Mouse (Mus musculus) limb, embryonic 11.5 days (tissue): ENCODE results near the gene Tec. TPM values are rescaled to one million over a fixed set of nuclear protein-coding genes. Genes with fewer than 3 reads are reported as not detected.

ENCODE experiments used
- ATAC-seq: fragments of 200-750 bp; cut with Nextera tagmentation; 2 replicates; pipeline ENCODE4 v1.8.0; 2017; ENCODE audit warnings: low read depth; ENCODE audit not compliant: insufficient number of reproducible peaks, low FRiP score, low TSS enrichment
- DNase-seq: peaks from one replicate; pipeline ENCODE4 v3.0.0-alpha.2; 2015; ENCODE audit warnings: low spot score
- H3K27ac ChIP-seq: fragments of 300-500 bp; sonication (generic); replicated peaks from 2 replicates; pipeline ENCODE4 v1.5.1; 2014; ENCODE audit warnings: low read depth, mild to moderate bottlenecking, low read length
- H3K27me3 ChIP-seq: fragments of 300-500 bp; sonication (generic); 2 replicates; pipeline ENCODE4 v1.6.1; 2014; ENCODE audit warnings: mild to moderate bottlenecking, low read length, mixed read lengths; ENCODE audit not compliant: control insufficient read depth, insufficient read depth
- H3K36me3 ChIP-seq: fragments of 300-500 bp; sonication (generic); 2 replicates; pipeline ENCODE4 v1.6.1; 2014; ENCODE audit warnings: mild to moderate bottlenecking, low read length, moderate library complexity, mixed read lengths; ENCODE audit not compliant: control insufficient read depth, insufficient read depth
- H3K4me1 ChIP-seq: fragments of 300-500 bp; sonication (generic); 2 replicates; pipeline ENCODE4 v1.6.1; 2014; ENCODE audit warnings: low read length, mixed read lengths; ENCODE audit not compliant: control insufficient read depth, insufficient read depth
- H3K4me2 ChIP-seq: fragments of 300-500 bp; sonication (generic); 2 replicates; pipeline ENCODE4 v1.6.1; 2014; ENCODE audit warnings: low read depth, mild to moderate bottlenecking, moderate library complexity; ENCODE audit not compliant: severe bottlenecking
- H3K4me3 ChIP-seq: fragments of 300-500 bp; sonication (generic); 2 replicates; pipeline ENCODE4 v1.5.1; 2014; ENCODE audit warnings: low read depth, low read length
- H3K9ac ChIP-seq: fragments of 300-500 bp; sonication (generic); 2 replicates; pipeline ENCODE4 v1.6.1; 2014; ENCODE audit warnings: mild to moderate bottlenecking, low read length
- H3K9me3 ChIP-seq: fragments of 300-500 bp; sonication (generic); 2 replicates; pipeline ENCODE4 v1.6.1; 2016; ENCODE audit warnings: low read length; ENCODE audit not compliant: control insufficient read depth
- WGBS: fragments of 180-500 bp; shearing (Covaris S2); extraction: QIAGEN DNeasy Blood & Tissue Kit; methylation state at CpG from one replicate; pipeline ENCODE4 v1.1.7; 2014; 5-methylcytosine and 5-hydroxymethylcytosine counted together
- polyA plus RNA-seq: library from polyadenylated mRNA; unstranded; fragments of >200 nt; fragmentation: Nextera tagmentation; extraction: Ambion mirVana; gene quantifications from 2 replicates; pipeline ENCODE4 v1.2.1, GENCODE M21; 2014

Tec gene
- polyA plus RNA-seq, 1 experiment from 2014 or later = 2.3 TPM

DNA sequence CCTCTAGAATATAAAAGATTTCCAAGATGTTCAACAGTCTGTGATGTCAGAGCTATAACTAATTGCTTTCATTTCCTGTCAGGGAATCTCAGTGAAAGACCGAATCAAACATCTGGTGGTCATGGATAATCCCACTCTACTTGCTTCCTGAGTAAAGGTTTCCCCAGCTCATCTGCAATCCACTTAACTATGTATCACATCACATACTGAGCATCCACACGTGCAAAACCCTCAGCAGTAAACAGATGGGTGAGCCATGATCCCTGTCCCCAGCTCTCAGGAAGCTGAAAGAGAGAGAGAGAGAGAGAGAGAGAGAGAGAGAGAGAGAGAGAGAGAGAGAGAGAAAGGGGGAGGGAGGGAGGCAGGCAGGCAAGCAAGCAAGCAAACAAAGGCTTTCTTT is 51.8 kb downstream of the Tec start:
- H3K27ac ChIP-seq = no peak overlapping the region
- H3K4me3 ChIP-seq = no peak overlapping the region
- no peaks in the 10 kb centered on the region for H3K27me3 ChIP-seq
- no peak overlapping the region for H3K4me2 ChIP-seq
- peaks cover 2% of the 10 kb centered on the region; the same call in 1 of the 2 replicates for H3K4me1 ChIP-seq
- DNase-seq = no peak
- ATAC-seq = no peak
- no peaks in the 10 kb centered on the region for H3K36me3 ChIP-seq
- 35% methylated on average over 2 of the region's 2 CpGs for WGBS
- H3K9ac ChIP-seq = no peak overlapping the region
- H3K9me3 ChIP-seq = no peaks in the 10 kb centered on the region

DNA sequence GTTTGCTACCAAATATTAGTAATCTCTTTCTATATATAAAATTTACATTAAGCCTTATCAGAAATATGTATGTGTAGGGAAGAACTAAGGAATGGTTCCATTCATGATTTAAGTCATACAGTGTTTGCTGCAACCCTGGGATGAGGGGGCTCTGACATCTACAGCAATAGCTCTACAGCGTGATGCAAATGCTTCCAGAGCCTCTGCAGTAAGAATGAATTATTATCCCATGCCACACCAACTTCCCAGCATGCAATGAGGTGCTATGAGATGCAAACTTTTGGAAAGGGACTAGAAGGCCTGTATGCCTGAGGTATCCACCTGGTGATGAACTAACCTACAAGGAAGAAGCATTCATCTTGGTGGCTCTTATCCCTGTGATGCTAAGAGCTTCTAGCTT is 52.2 kb downstream of the Tec start:
- Histone ChIP-seq H3K27me3 (no peaks in the 10 kb centered on the region), H3K4me1 (peaks cover 4% of the 10 kb centered on the region; the same call in 1 of the 2 replicates), H3K27ac (no peak overlapping the region), H3K9me3 (no peaks in the 10 kb centered on the region), H3K36me3 (no peaks in the 10 kb centered on the region), H3K4me2 (no peak overlapping the region), H3K4me3 (no peak overlapping the region), H3K9ac (no peak overlapping the region)
- ATAC-seq (no peak), DNase-seq (no peak)
- 69% methylated on average over 1 of the region's 1 CpGs for WGBS

DNA sequence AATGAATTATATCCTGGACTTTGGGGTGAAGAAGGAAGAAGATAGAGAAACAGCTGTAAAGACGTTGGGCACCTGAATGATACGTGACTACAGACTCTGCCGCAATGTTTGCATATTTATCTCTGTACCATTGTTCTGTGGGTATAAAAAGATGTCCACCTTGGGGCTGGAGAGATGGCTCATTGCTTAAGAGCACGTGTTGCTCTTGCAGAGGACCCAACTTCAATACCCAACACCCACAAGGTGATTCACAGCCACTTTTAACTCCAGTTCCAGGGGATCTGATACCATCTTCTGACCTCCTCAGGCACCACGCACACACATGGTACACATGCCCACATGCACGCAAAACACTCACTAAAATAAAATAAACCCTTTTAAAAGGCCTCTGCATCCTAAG is 52.9 kb downstream of the Tec start:
- no peaks in the 10 kb centered on the region for H3K27me3 ChIP-seq
- DNase-seq = no peak
- no peaks in the 10 kb centered on the region for H3K9me3 ChIP-seq
- no peak overlapping the region for H3K4me2 ChIP-seq
- WGBS = 87% methylated on average over 6 of the region's 6 CpGs
- no peaks in the 10 kb centered on the region for H3K36me3 ChIP-seq
- no peak for ATAC-seq
- peaks cover 4% of the 10 kb centered on the region; the same call in 1 of the 2 replicates for H3K4me1 ChIP-seq
- H3K27ac ChIP-seq = no peak overlapping the region
- H3K9ac ChIP-seq = no peak overlapping the region
- no peak overlapping the region for H3K4me3 ChIP-seq

DNA sequence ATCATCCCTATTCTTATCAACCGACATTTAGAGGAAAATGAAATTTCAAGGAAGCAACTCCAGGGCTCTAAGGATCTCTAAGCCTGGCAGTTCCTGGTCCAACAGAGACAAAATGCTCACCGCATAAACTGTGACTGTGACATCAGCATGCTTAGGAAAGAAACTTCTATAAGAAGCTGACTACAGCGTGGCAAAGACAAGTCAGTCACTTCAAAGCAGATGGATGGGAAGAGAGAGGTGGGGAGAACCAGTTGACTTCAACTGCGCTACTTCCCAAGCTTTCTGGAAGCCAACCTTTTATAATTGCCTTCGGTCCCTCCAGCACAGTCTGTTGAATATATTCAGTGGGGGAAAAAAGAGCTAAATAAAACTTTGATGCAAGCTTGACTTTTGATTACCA is 54.2 kb downstream of the Tec start:
- Histone ChIP-seq H3K4me2 (no peak overlapping the region), H3K36me3 (no peaks in the 10 kb centered on the region), H3K27ac (no peak overlapping the region), H3K4me1 (peaks cover 6% of the 10 kb centered on the region; the same call in 1 of the 2 replicates), H3K9me3 (no peaks in the 10 kb centered on the region), H3K27me3 (no peaks in the 10 kb centered on the region), H3K4me3 (no peak overlapping the region), H3K9ac (no peak overlapping the region)
- no peak for DNase-seq
- 86% methylated on average over 5 of the region's 5 CpGs for WGBS
- ATAC-seq = no peak

DNA sequence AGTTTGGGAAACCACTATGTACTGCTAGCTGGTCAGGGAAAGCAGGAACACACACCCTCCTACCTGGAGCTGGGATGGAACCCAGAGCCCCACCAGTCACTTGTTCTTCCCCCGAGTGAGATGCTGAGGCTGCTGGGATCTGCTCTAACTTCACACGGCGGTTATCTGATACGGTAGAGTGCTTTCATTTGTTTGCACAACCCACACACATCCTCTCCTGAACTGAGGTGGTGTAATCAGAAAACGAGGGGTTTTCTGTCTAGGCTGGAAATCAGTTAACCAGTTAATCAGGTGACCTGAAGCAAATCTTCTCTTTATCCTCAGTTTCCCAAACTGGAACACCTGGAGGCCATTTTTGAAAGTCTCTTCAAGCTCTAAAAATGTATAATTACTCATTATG is 55.4 kb downstream of the Tec start:
- Histone ChIP-seq H3K4me2 (no peak overlapping the region), H3K27me3 (no peaks in the 10 kb centered on the region), H3K9ac (no peak overlapping the region), H3K36me3 (no peaks in the 10 kb centered on the region), H3K4me1 (peaks cover 10% of the 10 kb centered on the region; the same call in 1 of the 2 replicates), H3K4me3 (no peak overlapping the region), H3K27ac (no peak overlapping the region), H3K9me3 (no peaks in the 10 kb centered on the region)
- ATAC-seq (no peak), DNase-seq (no peak)
- 64% methylated on average over 5 of the region's 5 CpGs for WGBS

DNA sequence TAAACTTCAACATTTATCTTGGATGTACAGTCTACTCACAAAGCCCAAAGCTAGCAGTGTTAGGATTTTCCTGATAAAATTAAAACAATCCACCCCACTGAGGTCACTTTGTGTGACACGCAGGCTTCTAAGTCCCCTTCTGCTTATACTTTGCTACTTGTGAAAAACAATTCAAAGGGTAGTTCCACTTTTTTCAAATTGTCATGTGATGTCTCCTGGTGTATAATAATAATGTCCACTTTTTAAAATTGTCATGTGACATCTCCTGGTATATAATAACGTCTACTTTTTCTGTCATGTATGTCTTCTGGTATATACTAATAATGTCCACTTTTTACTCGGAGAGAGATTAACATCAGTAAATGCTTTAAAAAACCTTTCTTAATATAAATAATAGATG is 56.0 kb downstream of the Tec start:
- H3K36me3 ChIP-seq = no peaks in the 10 kb centered on the region
- no peak overlapping the region for H3K4me3 ChIP-seq
- no peaks in the 10 kb centered on the region for H3K9me3 ChIP-seq
- peaks cover 10% of the 10 kb centered on the region; the same call in 1 of the 2 replicates for H3K4me1 ChIP-seq
- H3K9ac ChIP-seq = no peak overlapping the region
- 85% methylated on average over 3 of the region's 3 CpGs for WGBS
- no peaks in the 10 kb centered on the region for H3K27me3 ChIP-seq
- DNase-seq = no peak
- ATAC-seq = no peak
- H3K27ac ChIP-seq = no peak overlapping the region
- H3K4me2 ChIP-seq = no peak overlapping the region

DNA sequence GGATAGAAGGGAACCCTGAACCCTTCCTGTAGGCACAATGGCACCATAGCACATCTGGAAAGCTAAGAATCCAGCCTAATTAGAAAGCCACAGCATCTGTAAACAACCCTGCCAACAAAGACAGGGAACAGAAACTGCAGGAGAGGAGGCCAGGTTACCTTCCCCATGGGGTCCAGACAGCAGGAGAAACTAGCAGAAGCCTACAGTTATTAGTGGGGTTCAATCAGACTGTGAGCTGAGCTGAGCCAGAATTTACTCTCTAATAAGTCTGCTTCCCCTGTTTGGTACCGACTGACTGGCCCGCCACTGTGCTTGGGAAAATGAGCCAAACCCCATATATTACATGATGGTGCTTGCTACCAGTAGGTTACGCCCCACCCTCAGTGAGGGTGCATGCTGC is 56.9 kb downstream of the Tec start:
- no peak for ATAC-seq
- H3K27me3 ChIP-seq = no peaks in the 10 kb centered on the region
- H3K4me1 ChIP-seq = peaks cover 10% of the 10 kb centered on the region; the same call in 1 of the 2 replicates
- H3K36me3 ChIP-seq = no peaks in the 10 kb centered on the region
- no peaks in the 10 kb centered on the region for H3K9me3 ChIP-seq
- 53% methylated on average over 3 of the region's 3 CpGs for WGBS
- no peak for DNase-seq
- H3K4me2 ChIP-seq = no peak overlapping the region
- no peak overlapping the region for H3K4me3 ChIP-seq
- H3K9ac ChIP-seq = no peak overlapping the region
- no peak overlapping the region for H3K27ac ChIP-seq

DNA sequence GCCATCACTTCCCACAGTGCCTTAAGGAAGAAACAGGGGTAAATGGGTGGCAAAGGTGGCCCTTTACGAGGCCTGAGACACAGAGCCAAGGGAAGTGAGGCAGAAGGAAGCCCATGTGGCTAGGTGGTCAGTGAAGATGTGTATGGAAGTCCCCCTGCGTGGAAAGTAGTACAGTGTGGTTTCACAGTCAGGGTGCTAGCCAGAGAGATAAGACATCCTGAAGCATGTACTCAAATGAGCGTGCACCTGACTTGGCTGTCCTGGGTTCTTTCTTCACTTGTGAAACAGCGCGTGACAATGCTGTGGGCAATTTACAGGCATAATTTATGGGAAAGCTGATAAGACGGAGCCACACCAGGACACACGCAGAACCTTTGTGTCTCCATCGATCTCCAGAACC is 57.3 kb downstream of the Tec start:
- Histone ChIP-seq H3K9me3 (no peaks in the 10 kb centered on the region), H3K4me3 (no peak overlapping the region), H3K4me2 (no peak overlapping the region), H3K27me3 (no peaks in the 10 kb centered on the region), H3K27ac (no peak overlapping the region), H3K9ac (no peak overlapping the region), H3K4me1 (peaks cover 10% of the 10 kb centered on the region; the same call in 1 of the 2 replicates), H3K36me3 (no peaks in the 10 kb centered on the region)
- ATAC-seq (no peak), DNase-seq (no peak)
- WGBS = 56% methylated on average over 8 of the region's 8 CpGs

DNA sequence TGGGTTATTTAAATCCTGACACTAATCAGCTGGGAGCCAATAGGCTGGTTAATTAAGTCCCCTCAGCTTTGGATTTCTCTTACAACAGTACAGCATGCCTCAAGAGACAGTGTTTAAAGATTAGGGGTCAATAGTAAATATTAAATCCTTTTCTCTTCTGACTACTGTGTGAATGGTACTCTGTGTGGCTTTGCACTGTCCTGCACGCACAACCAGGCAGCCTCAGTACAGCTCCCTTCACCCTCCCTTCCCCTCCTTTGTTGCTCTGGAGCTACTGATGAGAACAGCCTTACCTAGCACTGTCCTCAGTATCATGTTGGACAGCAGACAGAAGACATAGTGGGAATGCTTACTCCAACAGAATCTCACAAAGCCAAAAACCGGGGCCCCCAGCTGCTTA is 58.8 kb downstream of the Tec start:
- Histone ChIP-seq H3K9me3 (no peaks in the 10 kb centered on the region), H3K4me3 (no peak overlapping the region), H3K27ac (no peak overlapping the region), H3K4me1 (peaks cover 10% of the 10 kb centered on the region; the same call in 1 of the 2 replicates), H3K27me3 (no peaks in the 10 kb centered on the region), H3K4me2 (no peak overlapping the region), H3K36me3 (no peaks in the 10 kb centered on the region), H3K9ac (no peak overlapping the region)
- 75% methylated on average over 2 of the region's 2 CpGs for WGBS
- no peak for ATAC-seq
- DNase-seq = no peak
